Mouse (Mus musculus): Measurements from ENCODE around the gene F11.

The F11 gene

DNA sequence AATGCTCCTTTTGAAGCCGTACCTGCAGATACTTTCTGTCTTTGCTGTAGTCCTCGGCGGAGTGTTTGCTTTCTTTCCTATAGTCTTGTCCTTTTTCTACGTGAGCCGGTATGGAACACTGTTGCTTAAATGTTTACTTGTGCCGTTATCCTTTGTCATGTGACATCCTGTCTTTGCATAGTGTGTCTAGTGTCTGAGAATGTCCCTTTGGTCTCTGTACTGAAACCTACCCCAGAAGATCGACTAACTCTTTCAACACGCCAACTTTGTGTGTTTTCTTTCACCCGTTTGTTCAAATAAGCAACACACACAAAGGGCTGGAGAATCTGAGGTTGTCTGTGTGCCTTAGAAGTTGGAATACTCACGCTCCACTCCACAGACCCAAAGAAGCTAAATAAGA is at the start of gene F11:
Gene F11, minus strand, starts transcription at position 112 of the 400 bp plus-strand sequence.
- DNase-seq (ENCODE audit: low read depth in 1 of 2, low spot score in 2 of 2) = no peak

DNA sequence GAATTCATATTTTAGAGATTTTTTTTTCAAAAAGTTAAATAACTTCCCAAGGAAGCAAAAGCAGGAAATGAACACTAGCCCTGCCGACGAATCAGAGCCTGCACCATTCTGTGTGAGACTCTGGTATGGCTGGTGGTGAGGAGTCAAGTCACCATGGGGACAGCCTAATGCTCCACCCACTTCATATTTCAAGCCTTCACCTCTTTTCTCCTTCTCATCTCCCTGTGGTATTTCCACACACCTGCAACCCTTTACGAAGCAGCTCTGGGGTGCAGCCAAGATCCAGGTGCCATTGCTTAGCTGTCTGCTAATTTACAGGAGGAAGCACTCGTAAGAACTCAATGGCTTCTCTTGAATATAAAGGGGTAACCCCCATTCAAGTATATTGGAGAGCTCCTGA is 49.1 kb upstream of the F11 start:
- DNase-seq (ENCODE audit: low read depth in 1 of 2, low spot score in 2 of 2) = no peak

DNA sequence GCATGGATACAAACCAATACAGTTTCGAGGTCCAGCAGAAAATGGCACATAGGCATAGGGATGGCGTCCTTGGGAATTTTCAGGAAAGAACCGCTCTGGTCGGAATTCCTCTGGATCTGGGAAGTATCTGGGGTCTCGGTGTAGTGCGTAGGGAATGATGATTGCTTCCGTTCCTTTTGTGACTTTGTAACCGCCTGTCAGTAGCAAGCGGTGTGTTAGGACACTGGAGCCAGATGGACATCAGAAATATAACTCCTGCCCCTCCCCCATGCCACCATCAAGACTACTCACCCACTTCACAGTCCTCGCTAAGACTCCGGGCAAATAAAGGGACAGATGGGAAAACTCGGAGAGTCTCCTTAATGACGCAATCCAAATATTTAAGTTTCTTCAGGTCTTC is 46.5 kb upstream of the F11 start, which contains the start of gene Gm45753:
Gene Gm45753, minus strand, starts transcription at position 101 of the 400 bp plus-strand sequence.
- no peak for DNase-seq (ENCODE audit: low read depth in 1 of 2, low spot score in 2 of 2)

DNA sequence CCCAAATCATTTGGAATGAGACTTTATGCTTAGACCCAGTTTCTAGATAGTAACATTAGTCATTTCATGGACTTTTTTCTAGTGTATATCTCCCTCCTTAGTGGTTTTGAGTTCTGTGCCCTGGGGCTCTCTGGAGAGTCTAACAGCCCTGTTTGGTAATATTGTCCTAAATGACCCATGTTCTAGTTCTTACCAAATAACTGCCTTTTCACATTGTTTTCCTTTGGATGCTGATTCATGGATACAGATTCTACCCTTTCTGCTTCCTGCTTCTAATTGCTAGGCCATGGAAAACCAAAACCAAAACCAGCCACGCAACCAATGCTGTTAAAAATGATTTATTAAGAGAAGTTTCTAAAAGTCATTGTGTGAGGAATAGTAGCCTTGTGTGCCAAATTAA is 43.6 kb upstream of the F11 start:
- no peak for DNase-seq (ENCODE audit: low read depth in 1 of 2, low spot score in 2 of 2)

DNA sequence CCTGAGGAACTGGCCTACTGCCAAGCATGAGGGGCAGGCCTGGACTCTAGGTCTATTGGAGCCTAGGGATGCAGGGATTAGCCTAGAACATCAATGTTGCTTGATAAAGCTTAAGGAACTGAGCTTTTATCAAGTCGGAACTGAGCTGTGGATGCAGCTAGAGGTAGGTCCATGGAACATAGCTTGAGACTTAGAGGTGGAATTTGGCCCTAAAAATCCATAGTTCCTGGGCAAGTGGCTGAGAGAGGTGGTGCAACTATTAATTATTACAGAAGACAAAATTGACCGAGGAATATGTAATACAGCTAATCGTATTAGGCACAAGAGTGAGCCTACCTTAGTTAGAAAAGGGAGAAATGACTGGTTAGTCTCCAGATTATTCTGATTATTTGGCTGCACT is 42.5 kb upstream of the F11 start:
- no peak for DNase-seq (ENCODE audit: low read depth in 1 of 2, low spot score in 2 of 2)

DNA sequence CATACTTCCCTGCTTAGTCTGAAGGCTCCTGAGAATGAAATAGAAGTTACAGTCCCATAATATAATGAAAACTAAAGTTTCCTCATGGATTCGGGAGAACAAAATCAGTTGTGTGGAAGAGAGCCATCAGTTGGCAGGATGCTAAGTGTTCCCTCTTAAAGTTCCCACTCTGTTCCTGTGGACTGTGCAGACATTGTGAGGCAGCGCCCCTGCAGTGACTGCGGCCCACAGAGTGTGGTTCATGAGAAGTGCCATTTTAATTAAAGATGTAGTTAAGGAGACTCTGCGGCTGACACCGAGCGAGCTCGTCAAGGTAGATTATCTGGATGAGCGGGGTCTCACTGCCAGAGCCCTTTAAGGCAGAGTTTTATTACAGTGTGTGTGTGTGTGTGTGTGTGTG is 40.6 kb upstream of the F11 start:
- DNase-seq (ENCODE audit: low read depth in 1 of 2, low spot score in 2 of 2) = no peak

DNA sequence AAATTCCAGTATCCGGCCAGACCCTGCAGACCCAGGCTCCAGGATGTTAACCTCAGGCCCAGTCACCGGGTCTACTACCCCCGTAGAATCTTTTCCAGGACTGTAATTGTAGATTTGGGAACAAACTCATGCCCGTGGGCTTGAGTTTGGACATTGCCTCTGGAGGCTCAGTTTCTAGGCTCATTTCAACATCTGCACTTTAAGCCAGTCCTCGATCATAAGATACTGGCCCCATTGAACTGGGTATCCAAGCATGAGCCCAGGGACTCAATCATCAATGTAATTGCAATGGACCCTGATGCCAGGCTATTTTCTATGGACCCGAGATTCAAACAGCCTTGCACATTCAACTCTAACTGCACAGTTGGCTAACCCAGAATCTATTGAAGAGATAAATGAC is 33.4 kb upstream of the F11 start:
- no peak for DNase-seq (ENCODE audit: low read depth in 1 of 2, low spot score in 2 of 2)

DNA sequence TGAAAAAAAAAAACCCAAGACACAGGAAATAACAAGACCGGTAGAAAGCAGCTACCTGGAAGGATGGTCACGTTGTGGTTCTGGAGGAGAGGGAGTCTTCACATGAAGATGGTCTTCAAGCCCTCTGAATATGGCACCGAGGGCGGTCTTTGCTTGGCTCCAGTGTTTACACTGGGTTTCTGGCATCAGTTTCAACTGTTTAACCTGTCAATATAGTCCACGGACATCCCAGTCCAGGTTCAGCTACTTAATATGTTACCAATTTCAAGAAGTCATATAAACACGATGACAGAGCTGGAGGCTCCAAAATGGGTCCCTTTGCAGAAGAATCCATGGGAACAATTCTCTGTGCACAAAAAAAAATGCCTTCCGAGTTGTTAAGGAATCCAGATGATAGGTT is 32.9 kb upstream of the F11 start, which contains the start of gene Klkb1:
Gene Klkb1, minus strand, starts transcription at position 173 of the 400 bp plus-strand sequence.
- no peak for DNase-seq (ENCODE audit: low read depth in 1 of 2, low spot score in 2 of 2)

DNA sequence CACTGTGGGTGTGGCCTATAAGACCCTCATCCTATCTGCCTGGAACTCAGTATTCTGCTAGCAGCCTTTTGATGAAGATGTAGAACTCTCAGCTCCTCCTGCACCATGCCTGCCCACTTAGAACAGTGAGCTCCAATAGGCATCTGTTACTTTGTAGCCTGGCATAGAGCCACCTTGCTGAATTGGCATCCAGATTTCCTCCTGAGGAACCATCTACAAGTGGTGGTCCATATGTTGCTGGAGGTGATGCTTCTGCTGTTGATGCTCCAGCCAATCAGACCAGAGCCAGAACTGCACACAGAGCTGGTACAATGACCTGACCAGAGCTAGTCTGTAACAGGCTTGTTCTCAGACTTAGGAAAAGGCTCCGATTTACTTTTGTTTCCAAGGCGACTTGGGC is 30.0 kb upstream of the F11 start:
- no peak for DNase-seq (ENCODE audit: low read depth in 1 of 2, low spot score in 2 of 2)

DNA sequence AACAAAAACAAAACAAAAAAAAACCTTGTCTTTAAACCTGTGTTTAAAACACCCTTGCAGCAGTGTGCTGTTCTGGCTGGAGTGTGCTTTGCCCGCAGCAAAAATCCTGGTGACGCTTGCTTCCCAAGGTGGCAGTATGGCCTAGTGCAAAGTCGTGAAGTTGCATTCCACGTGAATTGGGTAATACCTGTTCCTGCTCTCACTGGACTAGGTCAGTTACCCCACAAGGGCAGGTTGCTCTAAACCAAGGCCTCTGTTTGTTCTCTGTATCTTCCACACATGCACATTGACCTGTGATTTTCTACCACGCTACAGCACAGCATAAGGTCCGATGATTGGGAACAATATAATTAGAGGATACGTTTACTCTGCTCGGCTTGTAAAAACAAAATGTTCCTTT is 19.8 kb upstream of the F11 start:
- no peak for DNase-seq (ENCODE audit: low read depth in 1 of 2, low spot score in 2 of 2)

DNA sequence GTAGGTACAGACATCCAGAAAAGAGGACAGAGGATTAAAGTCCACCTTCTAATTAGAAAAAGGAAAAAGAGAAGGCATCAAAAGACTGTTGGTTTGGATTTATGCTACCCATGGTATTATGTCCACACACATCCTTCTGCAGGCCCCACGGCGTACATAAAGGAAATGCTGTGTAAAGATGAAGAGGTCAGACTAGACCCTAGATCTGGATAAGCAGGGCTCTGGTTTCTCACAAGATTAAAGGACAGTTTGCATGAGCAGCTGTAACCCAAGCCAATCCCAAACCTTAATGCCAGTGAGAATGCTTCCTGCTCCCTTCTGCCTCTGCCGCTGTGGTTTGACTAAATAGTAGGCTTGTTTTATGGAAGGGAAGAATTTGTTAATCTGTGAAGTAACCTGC is 15.6 kb upstream of the F11 start:
- no peak for DNase-seq (ENCODE audit: low read depth in 1 of 2, low spot score in 2 of 2)

DNA sequence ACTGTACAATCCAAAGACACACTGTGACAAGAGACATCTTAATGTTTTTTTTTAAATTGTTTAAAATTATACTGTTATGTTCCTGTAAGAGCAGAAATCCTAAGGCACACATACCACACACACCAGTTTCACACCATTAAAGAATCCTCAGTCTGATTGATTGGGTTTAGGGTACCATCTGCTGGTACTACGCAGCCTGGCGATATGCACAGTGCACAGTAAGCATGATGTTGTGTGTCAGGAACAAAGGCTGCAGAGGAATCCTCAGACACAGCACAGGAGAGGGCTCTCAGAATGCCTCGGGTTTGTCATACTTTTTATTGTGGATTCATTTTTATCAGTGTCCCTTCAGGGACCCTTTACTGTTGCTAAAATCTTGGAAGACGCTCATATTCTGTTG is 12.5 kb upstream of the F11 start:
- DNase-seq (ENCODE audit: low read depth in 1 of 2, low spot score in 2 of 2) = no peak

DNA sequence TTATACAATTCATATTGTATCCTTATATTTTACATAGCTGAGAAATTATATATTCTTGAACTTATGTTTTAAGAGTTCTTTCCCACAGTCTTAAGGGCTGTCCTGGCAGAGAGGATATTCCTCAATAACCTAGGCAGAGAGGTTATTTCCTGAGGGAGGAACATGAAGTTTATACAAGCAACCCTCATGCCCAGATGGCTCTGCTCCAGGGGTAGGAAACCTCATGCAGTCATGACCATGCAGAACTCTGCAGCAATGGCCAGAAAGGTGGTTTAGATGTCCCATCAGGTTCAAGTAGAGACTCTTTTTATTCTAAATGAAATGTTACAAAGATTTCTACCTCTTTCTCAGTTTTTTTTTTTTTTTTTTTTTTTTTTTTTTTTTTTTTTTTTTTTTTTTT is 7.2 kb upstream of the F11 start:
- no peak for DNase-seq (ENCODE audit: low read depth in 1 of 2, low spot score in 2 of 2)

DNA sequence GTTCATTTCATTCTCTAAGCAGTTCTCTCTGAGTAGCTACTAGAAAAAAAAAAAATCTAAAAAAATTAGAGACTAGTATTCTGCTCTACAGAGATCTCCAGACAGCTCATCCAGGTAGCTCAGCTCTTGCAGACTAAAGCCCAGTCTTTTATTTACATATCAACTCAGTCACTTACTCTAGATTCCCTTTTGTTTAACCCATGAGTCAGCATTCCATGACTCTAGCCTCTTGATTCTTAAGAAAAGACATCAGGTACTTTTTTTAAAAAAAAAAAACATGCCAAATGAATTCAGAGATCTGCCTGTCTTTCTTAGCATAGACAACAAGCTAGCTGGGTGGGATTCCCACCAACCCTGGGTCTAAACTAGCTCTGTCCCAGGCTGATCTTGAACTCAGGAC is 6.7 kb upstream of the F11 start:
- no peak for DNase-seq (ENCODE audit: low read depth in 1 of 2, low spot score in 2 of 2)

DNA sequence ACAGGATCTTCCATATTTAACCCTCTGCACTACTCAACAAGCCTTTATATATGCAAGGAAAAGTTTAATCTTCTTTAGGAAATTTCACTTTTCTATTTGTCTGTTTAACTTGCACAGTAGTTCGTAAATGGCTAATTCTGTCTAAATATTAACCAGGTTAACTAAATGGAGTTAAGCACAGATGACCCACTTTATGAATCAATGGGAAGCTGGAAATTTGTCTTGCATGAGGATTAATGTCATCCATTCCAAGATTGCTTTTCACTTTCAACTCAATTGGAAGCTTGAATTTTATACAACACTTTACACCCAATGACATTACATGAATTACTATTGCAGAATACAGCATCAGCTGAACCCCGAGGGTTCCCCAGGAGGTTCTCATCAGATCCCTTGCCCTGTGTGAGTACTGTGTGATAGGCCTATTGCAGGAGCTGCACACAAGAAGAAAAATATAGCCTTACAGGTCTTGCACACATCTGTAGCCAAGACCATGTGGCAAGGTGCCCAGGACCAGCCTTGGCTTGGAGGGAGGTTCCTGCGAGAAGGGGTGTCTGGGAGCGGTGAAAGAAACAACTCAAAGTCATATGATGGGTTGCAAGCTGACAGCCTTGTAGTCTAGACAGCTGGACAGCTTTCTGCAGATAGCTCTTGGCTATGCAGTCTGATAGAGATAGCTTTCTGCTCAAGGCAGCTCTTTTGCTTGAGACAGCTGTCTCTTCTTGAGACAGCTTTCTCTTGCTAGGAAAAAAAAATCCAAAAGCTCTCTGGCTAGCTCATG is 6.0 kb upstream of the F11 start:
- no peak for DNase-seq (ENCODE audit: low read depth in 1 of 2, low spot score in 2 of 2)

DNA sequence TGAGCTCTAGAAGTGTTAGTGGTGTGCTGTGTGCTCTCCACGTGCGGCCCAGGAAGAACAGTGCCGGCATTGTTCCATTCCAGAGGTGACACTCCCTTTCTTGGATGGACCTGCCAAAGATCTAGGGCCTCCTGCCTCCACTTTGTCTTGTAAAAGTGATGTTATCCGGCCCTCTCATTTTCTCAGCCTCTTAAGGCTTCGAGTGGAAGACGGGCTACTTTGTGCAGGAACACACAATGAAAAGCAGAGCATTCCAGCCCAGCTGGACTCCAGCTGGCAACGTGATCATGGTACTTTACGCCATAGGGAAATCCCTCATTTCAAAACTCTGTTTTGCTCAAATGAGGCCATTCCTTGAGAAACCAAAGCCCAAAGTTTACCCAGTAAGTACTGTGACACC is 5.2 kb upstream of the F11 start:
- no peak for DNase-seq (ENCODE audit: low read depth in 1 of 2, low spot score in 2 of 2)

DNA sequence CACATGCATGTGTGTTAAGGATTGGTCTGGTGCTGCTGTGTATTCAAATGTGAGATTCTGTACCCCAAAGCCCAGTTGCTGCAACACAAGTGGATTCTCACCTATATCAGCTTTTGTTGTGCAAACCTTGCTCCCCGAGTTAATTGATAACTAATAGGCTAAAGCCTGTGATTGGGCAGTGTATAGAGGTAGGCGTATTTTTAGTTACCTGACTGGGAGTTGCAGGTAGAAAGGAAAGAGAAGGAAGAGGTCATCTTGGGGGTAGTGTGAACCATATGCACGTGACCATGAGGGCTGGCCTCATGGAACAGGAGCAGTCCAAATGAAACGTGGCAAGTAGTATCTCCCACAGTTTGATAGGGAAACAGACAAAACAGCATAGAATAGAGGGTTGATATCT is 3.1 kb upstream of the F11 start:
- no peak for DNase-seq (ENCODE audit: low read depth in 1 of 2, low spot score in 2 of 2)

DNA sequence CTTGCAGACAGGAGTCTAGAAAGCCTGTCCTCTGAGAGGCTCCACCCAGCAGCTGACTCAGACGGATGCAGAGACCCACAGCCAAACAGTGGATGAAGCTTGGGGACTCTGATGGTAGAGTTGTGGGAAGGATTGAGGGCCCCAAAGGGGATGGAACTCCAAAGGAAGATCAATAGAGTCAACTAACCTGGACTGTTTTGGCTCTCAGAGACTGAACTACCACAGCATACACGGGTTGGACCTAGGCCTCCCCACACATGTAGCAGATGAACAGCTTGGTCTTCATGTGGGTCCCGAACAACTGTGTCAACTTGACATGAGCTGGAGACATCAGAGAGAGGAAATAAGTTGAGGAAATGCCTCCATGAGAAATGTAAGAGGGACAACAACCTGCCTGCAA is 1.0 kb upstream of the F11 start:
- no peak for DNase-seq (ENCODE audit: low read depth in 1 of 2, low spot score in 2 of 2)

DNA sequence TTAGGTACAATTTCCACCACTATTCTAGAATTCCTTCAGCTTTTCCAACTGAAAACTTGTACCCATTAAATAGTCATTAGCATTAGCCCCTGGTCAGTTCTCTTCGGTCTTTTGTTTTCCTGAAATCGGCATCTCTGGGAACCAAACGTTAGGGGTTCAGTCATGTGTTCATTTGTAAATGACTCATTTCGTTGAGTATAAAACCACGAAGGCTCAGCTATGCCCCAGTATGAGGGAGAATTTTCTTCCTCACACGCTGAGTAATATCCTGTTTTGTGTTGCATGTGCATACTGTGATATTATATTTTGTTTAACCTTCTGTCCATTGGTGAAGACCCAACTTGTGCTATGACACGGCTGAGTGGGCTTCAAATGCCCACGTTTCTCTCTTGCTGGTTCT is 3.4 kb downstream of the F11 start:
- no peak for DNase-seq (ENCODE audit: low read depth in 1 of 2, low spot score in 2 of 2)

DNA sequence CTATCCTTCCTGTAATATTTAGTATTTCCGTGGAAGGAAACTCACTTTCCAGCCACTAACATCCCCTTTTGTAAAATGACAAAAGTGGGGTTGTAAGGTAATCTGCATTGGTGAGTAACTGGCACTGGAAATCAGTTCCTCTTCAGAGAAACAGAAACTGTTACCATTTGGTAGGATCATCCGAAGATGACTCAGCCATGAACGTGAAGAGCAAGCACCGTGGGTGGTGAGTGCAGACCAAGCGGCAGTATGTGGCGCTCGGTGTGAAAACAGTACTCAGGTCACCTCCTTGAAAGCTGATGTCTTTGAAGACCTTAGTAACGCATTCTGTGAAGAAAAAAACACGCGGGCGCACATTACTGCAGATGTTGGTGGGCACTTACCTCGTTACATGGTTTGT is 6.8 kb downstream of the F11 start:
- DNase-seq (ENCODE audit: low read depth in 1 of 2, low spot score in 2 of 2) = no peak

DNA sequence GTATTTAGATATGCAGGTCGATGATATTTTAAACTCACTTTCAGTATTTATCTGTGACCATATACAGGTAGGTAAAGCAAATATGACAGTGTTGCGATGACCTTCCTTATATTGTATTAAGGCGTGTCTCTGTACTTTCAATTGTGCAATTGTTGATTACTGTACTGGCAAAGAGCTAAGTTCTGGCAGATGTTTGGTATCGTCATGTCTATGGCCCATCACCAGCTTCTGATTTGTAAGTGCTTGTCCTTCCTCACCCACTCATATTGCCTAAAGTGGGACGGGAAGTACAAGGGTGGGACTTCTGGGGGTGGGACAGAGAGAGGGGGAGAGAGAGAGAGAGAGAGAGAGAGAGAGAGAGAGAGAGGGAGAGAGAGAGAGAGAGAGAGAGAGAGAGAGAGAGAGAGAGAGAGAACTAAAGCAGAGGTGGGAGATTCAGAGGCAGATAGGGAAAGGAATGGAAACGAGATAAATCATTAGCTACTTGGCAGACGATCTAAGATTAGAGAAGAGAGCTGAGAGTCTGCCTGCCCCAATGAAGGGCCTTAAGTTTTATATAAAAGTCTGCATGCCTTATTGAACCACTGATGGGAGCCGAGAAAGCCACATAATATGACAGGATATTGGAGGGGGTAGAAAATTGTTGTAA is 7.5 kb downstream of the F11 start:
- no peak for DNase-seq (ENCODE audit: low read depth in 1 of 2, low spot score in 2 of 2)

DNA sequence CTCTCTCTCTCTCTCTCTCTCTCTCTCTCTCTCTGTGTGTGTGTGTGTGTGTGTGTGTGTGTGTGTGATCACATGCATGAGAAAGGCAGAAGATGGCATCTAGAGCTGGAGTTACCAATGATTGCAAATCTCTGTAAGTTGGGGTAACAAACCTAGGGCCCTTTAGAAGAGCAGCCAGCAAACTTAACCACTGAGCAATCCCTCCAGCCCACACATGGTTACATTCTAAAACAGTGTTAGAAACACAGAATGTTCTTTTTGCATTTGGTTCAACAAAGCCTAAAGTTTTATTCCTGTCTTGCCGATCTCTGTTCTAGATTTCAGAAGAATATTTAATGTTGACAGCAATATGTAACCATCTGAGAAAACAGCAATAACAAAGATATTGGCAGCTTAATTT is 8.2 kb downstream of the F11 start:
- no peak for DNase-seq (ENCODE audit: low read depth in 1 of 2, low spot score in 2 of 2)

DNA sequence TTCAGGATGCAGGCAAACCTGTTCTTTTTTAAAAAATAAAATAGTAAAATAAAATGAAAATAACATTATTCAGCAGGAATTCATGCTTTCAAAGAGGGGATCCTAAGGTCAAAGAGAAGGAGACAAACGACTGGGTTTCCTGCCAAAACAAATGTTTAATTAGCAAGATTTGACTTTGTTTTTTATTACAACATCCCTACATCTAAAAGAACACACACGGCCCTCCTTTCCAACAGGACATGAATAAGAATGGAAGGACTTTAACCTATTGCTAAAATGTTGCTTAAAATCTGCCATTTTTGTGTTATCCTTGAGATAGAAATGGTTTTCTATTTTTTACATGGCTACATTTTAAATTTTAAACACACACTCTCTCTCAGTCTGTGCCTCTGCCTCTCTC is 8.7 kb downstream of the F11 start:
- no peak for DNase-seq (ENCODE audit: low read depth in 1 of 2, low spot score in 2 of 2)

All from monocyte, adult 2 months (primary cell).